Mouse (Mus musculus): ENCODE data around the gene Gltpd2.

Gltpd2 gene

GRCm38 (mm10) chr11:70564276-70564873 lies 45.4 kb downstream of the Gltpd2 start:
- no peak for DNase-seq

- no peak for DNase-seq
These were observed 47.6 kb downstream of the Gltpd2 start for GRCm38 (mm10) chr11:70566586-70566985.
